Mouse (Mus musculus) retina, embryonic 14.5 days (tissue): ENCODE data around the gene Dcaf11.

Experiments
- DNase-seq: peaks from one replicate; pipeline ENCODE4 v3.0.0-alpha.2; 2015; ENCODE audit warnings: low spot score

Dcaf11 gene

DNA sequence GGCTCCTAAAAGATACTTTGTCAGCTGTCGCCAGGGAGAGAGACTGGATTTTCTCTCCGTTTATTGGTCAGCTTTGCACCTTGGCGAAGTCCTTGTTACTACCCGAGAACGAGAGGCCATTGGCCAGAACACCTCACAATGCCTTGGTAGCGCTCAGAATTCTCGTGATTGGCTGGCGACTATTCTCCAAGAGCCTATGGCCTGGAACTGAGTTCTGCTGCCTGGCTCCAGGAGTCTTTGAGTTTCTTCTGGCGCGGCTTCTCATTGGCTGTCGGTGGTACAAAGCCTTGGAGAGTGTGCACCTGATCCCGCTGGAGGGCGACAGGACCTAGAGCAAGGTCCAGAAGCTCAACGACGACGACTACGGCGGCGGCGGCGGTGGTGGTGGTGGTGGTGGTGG, 58.0 kb downstream of the Dcaf11 start, which contains the start of gene Rec8:
TSS of gene Rec8 (plus strand) at position 216 of the 400 bp plus-strand sequence.
- DNase-seq: no peak

DNA sequence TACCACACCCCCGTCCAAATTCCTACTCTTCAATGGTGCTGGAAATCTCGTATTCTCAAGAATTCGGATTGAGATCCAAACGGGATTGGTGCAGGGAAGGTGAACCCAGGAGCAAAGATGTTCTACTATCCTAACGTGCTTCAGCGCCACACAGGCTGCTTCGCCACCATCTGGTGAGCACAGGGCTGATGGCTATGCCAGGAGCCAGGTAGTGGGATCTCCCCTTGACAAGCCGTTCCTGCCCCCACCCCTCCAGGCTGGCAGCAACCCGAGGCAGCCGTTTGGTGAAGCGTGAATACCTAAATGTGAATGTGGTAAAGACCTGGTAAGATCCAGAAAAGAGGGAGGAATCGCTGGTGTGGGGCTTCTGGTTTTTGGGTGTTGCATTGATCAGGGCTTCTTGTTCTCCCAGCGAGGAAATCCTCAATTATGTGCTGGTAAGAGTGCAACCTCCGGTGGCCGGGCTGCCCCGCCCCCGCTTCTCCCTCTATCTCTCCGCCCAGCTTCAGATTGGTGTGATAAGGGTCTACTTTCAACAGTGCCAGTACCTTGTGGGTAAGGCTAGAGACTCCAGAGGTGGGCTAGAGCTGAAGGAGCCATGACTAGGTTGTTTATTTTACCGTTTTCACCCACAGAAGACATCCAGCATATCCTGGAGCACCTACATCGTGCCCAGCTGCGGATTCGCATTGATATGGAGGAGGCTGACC, 58.8 kb downstream of the Dcaf11 start:
- no peak for DNase-seq
